In the genomic region with DNA sequence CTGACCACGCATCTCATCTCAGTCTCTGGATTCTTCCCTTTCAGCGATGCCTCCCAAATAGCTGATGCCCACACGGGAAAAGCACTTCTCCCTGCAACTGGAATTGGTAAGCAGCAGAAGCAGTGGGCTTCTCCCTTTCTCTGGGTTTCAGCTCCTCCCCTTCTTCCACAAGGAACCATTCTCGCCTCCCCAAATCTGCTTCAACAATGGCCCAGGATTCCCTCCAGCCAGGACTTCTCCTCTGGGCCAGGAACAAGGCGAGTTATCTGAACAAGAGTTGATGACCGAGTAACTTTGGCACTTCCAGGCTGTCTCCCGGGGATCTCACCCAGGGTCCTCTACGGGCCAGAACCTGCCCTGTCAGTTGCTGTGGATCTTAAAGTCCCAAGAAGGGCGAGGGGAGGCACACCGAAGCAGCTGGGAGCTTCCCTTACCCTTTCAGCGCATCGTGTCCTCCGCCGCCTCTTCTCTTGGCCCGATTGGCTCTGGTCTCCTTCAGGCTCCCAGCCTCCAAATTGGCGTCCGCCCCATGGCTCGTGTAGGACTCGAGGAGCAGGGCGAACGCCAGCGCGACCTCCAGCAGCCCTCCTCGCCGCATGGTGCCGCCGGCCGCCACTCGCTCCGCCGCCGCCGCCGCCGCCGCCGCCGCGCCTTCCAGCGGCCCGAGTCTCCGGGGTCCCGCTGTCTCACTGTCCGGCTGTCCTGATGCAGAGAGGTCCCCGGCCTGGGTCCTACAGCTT, we compare ENCODE assay signal across 8 mouse cellular contexts. TPM values are rescaled to one million over a fixed set of nuclear protein-coding genes. Genes with fewer than 3 reads are reported as not detected.
A peak's percentile ranks its signal among the peaks of the same experiment; 100 is the strongest.
DNase-seq lines count a peak whose midpoint lies in the region; ATAC-seq and TF ChIP-seq lines count a peak whose summit lies in the region.

Gene Gm9913, plus strand, starts transcription at position 84 of the 740 bp plus-strand sequence.

- TF ChIP-seq EP300 in lung, postnatal 0 days (IDR thresholded peaks at IDR 0.05), result no peak

- no peak for TF ChIP-seq CTCF in kidney, postnatal 0 days (IDR thresholded peaks at IDR 0.05; ENCODE audit: low read depth)
- no peak for TF ChIP-seq CTCF in lung, postnatal 0 days (IDR thresholded peaks at IDR 0.05)

- H3K9ac ChIP-seq in embryonic facial prominence, embryonic 11.5 days (replicated peaks; ENCODE audit: low read length), result peak within 1 kb of the TSS; percentile 85
- peak within 1 kb of the TSS; percentile 72 for H3K9ac ChIP-seq in kidney, postnatal 0 days (ENCODE audit: low read depth, low read length)
- H3K9ac ChIP-seq in lung, postnatal 0 days (replicated peaks; ENCODE audit: low read depth), result peak within 1 kb of the TSS; percentile 70

- no peaks in the 10 kb centered on the region for H3K36me3 ChIP-seq in embryonic facial prominence, embryonic 11.5 days (replicated peaks; ENCODE audit: control insufficient read depth, insufficient read depth, low read depth, low read length)
- no peaks in the 10 kb centered on the region for H3K36me3 ChIP-seq in kidney, postnatal 0 days (ENCODE audit: insufficient read depth, low read length)
- H3K36me3 ChIP-seq in lung, postnatal 0 days (ENCODE audit: insufficient read depth, low read length), result no peaks in the 10 kb centered on the region

- ATAC-seq in embryonic facial prominence, embryonic 11.5 days (replicated peaks; ENCODE audit: insufficient number of reproducible peaks, low FRiP score, low TSS enrichment, low read depth), result peak; percentile 2; the same call in 1 of the 2 replicates
- peak; percentile 19; the same call in 1 of the 2 replicates for ATAC-seq in kidney, postnatal 0 days (replicated peaks; ENCODE audit: low FRiP score, low read depth)
- ATAC-seq in lung, postnatal 0 days, result peak; percentile 8

- 0 out of 2 replicates have a peak, but pooled peaks cover 3% of the 10 kb centered on the region for H3K4me1 ChIP-seq in embryonic facial prominence, embryonic 11.5 days (ENCODE audit: control insufficient read depth, insufficient read depth, low read length)
- H3K4me1 ChIP-seq in kidney, postnatal 0 days (replicated peaks; ENCODE audit: insufficient read depth, low read length), result 0 out of 2 replicates have a peak, but pooled peaks cover 5% of the 10 kb centered on the region
- peaks cover 5% of the 10 kb centered on the region; the same call in 1 of the 2 replicates for H3K4me1 ChIP-seq in lung, postnatal 0 days (ENCODE audit: insufficient read depth, low read depth, low read length)

- DNase-seq in right cerebral cortex, adult 18-20 months, result peak; percentile 50
- DNase-seq in right cerebral cortex, postnatal 36 days (ENCODE audit: low spot score in 2 of 2), result no peak
- peak; percentile 68 for DNase-seq in embryonic facial prominence, embryonic 11.5 days (ENCODE audit: low spot score)
- DNase-seq in heart, adult 8-10 months (ENCODE audit: low spot score), result peak; percentile 60
- peak; percentile 69 for DNase-seq in kidney, postnatal 0 days (ENCODE audit: low spot score)
- peak; percentile 37 for DNase-seq in lung, postnatal 0 days (ENCODE audit: low spot score)
- DNase-seq in retina, postnatal 1 day, result peak; percentile 60
- DNase-seq in c-Kit-positive CD71-positive TER-119-positive erythroid progenitor cells, embryonic 14.5 days (ENCODE audit: low spot score), result no peak

- WGBS in embryonic facial prominence, embryonic 11.5 days, result under 1% methylated on average over 30 of the region's 45 CpGs
- WGBS in kidney, postnatal 0 days, result under 1% methylated on average over 45 of the region's 45 CpGs
- WGBS in lung, postnatal 0 days, result 3% methylated on average over 36 of the region's 45 CpGs

- H3K4me3 ChIP-seq in embryonic facial prominence, embryonic 11.5 days (ENCODE audit: low read depth, low read length), result peak within 1 kb of the TSS; percentile 70
- H3K4me3 ChIP-seq in kidney, postnatal 0 days (replicated peaks; ENCODE audit: low read depth, low read length), result peak within 1 kb of the TSS; percentile 61
- H3K4me3 ChIP-seq in lung, postnatal 0 days (ENCODE audit: low read depth, low read length), result peak within 1 kb of the TSS; percentile 61

- H3K27me3 ChIP-seq in embryonic facial prominence, embryonic 11.5 days (ENCODE audit: control insufficient read depth, insufficient read depth, low read length), result no peaks in the 10 kb centered on the region
- no peaks in the 10 kb centered on the region for H3K27me3 ChIP-seq in kidney, postnatal 0 days (ENCODE audit: insufficient read depth, low read length)
- H3K27me3 ChIP-seq in lung, postnatal 0 days (replicated peaks; ENCODE audit: insufficient read depth, low read length), result 0 out of 2 replicates have a peak, but pooled peaks cover 5% of the 10 kb centered on the region

- peak within 1 kb of the TSS; percentile 76 for H3K27ac ChIP-seq in embryonic facial prominence, embryonic 11.5 days (replicated peaks; ENCODE audit: low read depth, low read length)
- H3K27ac ChIP-seq in kidney, postnatal 0 days, result peak within 1 kb of the TSS; percentile 84
- peak within 1 kb of the TSS; percentile 87 for H3K27ac ChIP-seq in lung, postnatal 0 days (ENCODE audit: low read length)

- no peaks in the 10 kb centered on the region for H3K9me3 ChIP-seq in embryonic facial prominence, embryonic 11.5 days (replicated peaks; ENCODE audit: control insufficient read depth, low read length)
- H3K9me3 ChIP-seq in kidney, postnatal 0 days (replicated peaks; ENCODE audit: low read length), result no peaks in the 10 kb centered on the region
- no peaks in the 10 kb centered on the region for H3K9me3 ChIP-seq in lung, postnatal 0 days (ENCODE audit: low read length)

- H3K4me2 ChIP-seq in embryonic facial prominence, embryonic 11.5 days (ENCODE audit: low read depth, low read length), result peak within 1 kb of the TSS; percentile 95
- peak within 1 kb of the TSS; percentile 94 for H3K4me2 ChIP-seq in kidney, postnatal 0 days (ENCODE audit: low read length)
- peak within 1 kb of the TSS; percentile 87 for H3K4me2 ChIP-seq in lung, postnatal 0 days (replicated peaks; ENCODE audit: low read depth, low read length)

RNA-seq across cellular contexts. Expression of gene Gm9913, which starts in this region (rescaled TPM):
- 0.13 and 0.29 TPM in 2 replicates for polyA plus RNA-seq in embryonic facial prominence, embryonic 11.5 days (2014; fragmentation: Nextera tagmentation; extraction: Ambion mirVana)
- total RNA-seq in heart, adult 8-10 months (2022), result under 1 TPM; 0.09 to 0.14 (median 0.10) TPM
- 0.20 and 0.26 TPM in 2 replicates for polyA plus RNA-seq in kidney, postnatal 0 days (2015; fragmentation: Nextera tagmentation; extraction: Ambion mirVana)
- 0.33 and 0.68 TPM in 2 replicates for polyA plus RNA-seq in lung, postnatal 0 days (2015; fragmentation: Nextera tagmentation; extraction: Ambion mirVana)

Comparison
In these comparisons a context has a peak if more than half of its experiments do, and no peak if none do; other contexts are left out.
1. DNase-seq: peak in right cerebral cortex, adult 18-20 months (single experiment) and retina, postnatal 1 day (single experiment); none in right cerebral cortex, postnatal 36 days (0 of 2) and c-Kit-positive CD71-positive TER-119-positive erythroid progenitor cells, embryonic 14.5 days (single experiment).
2. Peak in DNase-seq, ATAC-seq, H3K4me3 ChIP-seq, H3K27ac ChIP-seq, H3K9ac ChIP-seq and H3K4me2 ChIP-seq in embryonic facial prominence, embryonic 11.5 days; RNA of the gene not detected or under 1 TPM.
3. Peak in DNase-seq in heart, adult 8-10 months; RNA of the gene not detected or under 1 TPM.
4. Peak in DNase-seq, ATAC-seq, H3K4me3 ChIP-seq, H3K27ac ChIP-seq, H3K9ac ChIP-seq and H3K4me2 ChIP-seq in kidney, postnatal 0 days; RNA of the gene not detected or under 1 TPM.
5. Peak in DNase-seq, ATAC-seq, H3K4me3 ChIP-seq, H3K27ac ChIP-seq, H3K9ac ChIP-seq and H3K4me2 ChIP-seq in lung, postnatal 0 days; RNA of the gene not detected or under 1 TPM.
6. Peak in every context shown above with its lines, with median percentiles within 50 percentile points of each other: ATAC-seq, H3K27ac ChIP-seq, H3K4me2 ChIP-seq, H3K4me3 ChIP-seq and H3K9ac ChIP-seq.